Mouse (Mus musculus) olfactory bulb, adult 2 months (tissue): ENCODE data around the gene Fam227a. TPM values are rescaled to one million over a fixed set of nuclear protein-coding genes. Genes with fewer than 3 reads are reported as not detected.
"Not testable (repeated sequence)": the region's sequence is repeated elsewhere in the genome, so short reads cannot be mapped to it uniquely, and the experiment has no call there.

ENCODE experiments used
- H3K27ac ChIP-seq: fragments of 200-500 bp; 2 replicates; pipeline ENCODE4 v1.5.1; 2012; ENCODE audit warnings: low read depth, low read length; ENCODE audit not compliant: insufficient read depth
- H3K4me1 ChIP-seq: fragments of 200-500 bp; 2 replicates; pipeline ENCODE4 v1.6.1; 2012; ENCODE audit warnings: low read length; ENCODE audit not compliant: control insufficient read depth, insufficient read depth
- H3K4me3 ChIP-seq: fragments of 200-500 bp; 2 replicates; pipeline ENCODE4 v1.5.1; 2012; ENCODE audit warnings: mild to moderate bottlenecking, low read depth, low read length, moderate library complexity; ENCODE audit not compliant: insufficient read depth
- CTCF ChIP-seq: fragments of 200-500 bp; IDR thresholded peaks from 2 replicates; pipeline ENCODE4 v1.5.1; 2012; ENCODE audit warnings: low read depth, mild to moderate bottlenecking, low read length, moderate library complexity; ENCODE audit not compliant: insufficient read depth
- POLR2A ChIP-seq: fragments of 200-500 bp; IDR thresholded peaks from 2 replicates; pipeline ENCODE4 v1.6.1; 2012; ENCODE audit warnings: mild to moderate bottlenecking, low read depth, low read length, moderate library complexity; ENCODE audit not compliant: insufficient read depth
- WGBS: fragments of 180-500 bp; shearing (Covaris S2); methylation state at CpG from one replicate; pipeline ENCODE4 v1.1.7; 2018; 5-methylcytosine and 5-hydroxymethylcytosine counted together
- polyA plus RNA-seq: library from polyadenylated mRNA; stranded (reverse); fragments of >200 nt; gene quantifications from 2 replicates; pipeline ENCODE4 v1.2.4, GENCODE M21; 2012; ENCODE audit warnings: low replicate concordance; ENCODE audit not compliant: missing spikeins, insufficient read depth, insufficient read length

Gene Fam227a
- polyA plus RNA-seq, 1 experiment: not detected

GRCm38 (mm10) chr15:79686046-79686869 is 27.5 kb upstream of the Fam227a start:
- no peak overlapping the region for H3K27ac ChIP-seq
- H3K4me1 ChIP-seq: peaks cover 16% of the 10 kb centered on the region
- WGBS: 4% methylated on average over 15 of the region's 15 CpGs
- TF ChIP-seq POLR2A (no peak), CTCF (no peak)
- peak overlapping the region; percentile 80 for H3K4me3 ChIP-seq

- TF ChIP-seq POLR2A (no peak), CTCF (no peak)
- 13% methylated on average over 6 of the region's 6 CpGs for WGBS
- Histone ChIP-seq H3K4me3 (peak overlapping the region; percentile 42), H3K27ac (no peak overlapping the region), H3K4me1 (peaks cover 17% of the 10 kb centered on the region)
These were observed 26.4 kb upstream of the Fam227a start for GRCm38 (mm10) chr15:79685141-79685641.

GRCm38 (mm10) chr15:79684616-79685015 is 25.9 kb upstream of the Fam227a start:
- 29% methylated on average over 6 of the region's 6 CpGs for WGBS
- TF ChIP-seq CTCF (no peak), POLR2A (no peak)
- peak overlapping the region; percentile 42 for H3K4me3 ChIP-seq
- H3K4me1 ChIP-seq: peaks cover 17% of the 10 kb centered on the region
- H3K27ac ChIP-seq: no peak overlapping the region

GRCm38 (mm10) chr15:79683707-79684465 is 25.1 kb upstream of the Fam227a start:
- TF ChIP-seq POLR2A (no peak), CTCF (no peak)
- Histone ChIP-seq H3K4me1 (peaks cover 17% of the 10 kb centered on the region), H3K4me3 (peak overlapping the region; percentile 42), H3K27ac (no peak overlapping the region)
- 37% methylated on average over 19 of the region's 19 CpGs for WGBS

- Histone ChIP-seq H3K4me1 (peaks cover 17% of the 10 kb centered on the region), H3K27ac (no peak overlapping the region), H3K4me3 (no peak overlapping the region)
- TF ChIP-seq CTCF (no peak), POLR2A (no peak)
- WGBS: 59% methylated on average over 6 of the region's 6 CpGs
These were observed 24.4 kb upstream of the Fam227a start for GRCm38 (mm10) chr15:79683146-79683545.

- TF ChIP-seq POLR2A: no peak
- 94% methylated on average over 4 of the region's 4 CpGs for WGBS
- no peak overlapping the region for H3K27ac ChIP-seq
- peaks cover 17% of the 10 kb centered on the region for H3K4me1 ChIP-seq
- H3K4me3 ChIP-seq: no peak overlapping the region
These were observed 23.2 kb upstream of the Fam227a start for GRCm38 (mm10) chr15:79681973-79682372.

- no peak for TF ChIP-seq POLR2A
- no peak for TF ChIP-seq CTCF
- Histone ChIP-seq H3K4me1 (peaks cover 5% of the 10 kb centered on the region), H3K27ac (no peak overlapping the region), H3K4me3 (no peak overlapping the region)
- WGBS: 78% methylated on average over 2 of the region's 2 CpGs
These were observed 19.2 kb upstream of the Fam227a start for GRCm38 (mm10) chr15:79677936-79678335.

- 74% methylated on average over 11 of the region's 11 CpGs for WGBS
- not testable (repeated sequence) for H3K27ac ChIP-seq
- Histone ChIP-seq H3K4me3 (peak overlapping the region; percentile 22; the same call in 1 of the 2 replicates), H3K4me1 (peaks cover 11% of the 10 kb centered on the region)
These were observed 13.1 kb upstream of the Fam227a start for GRCm38 (mm10) chr15:79671828-79672348.

- peak overlapping the region; percentile 77 for H3K4me3 ChIP-seq
- H3K27ac ChIP-seq: no peak overlapping the region; the same call in 1 of the 2 replicates
- no peak for TF ChIP-seq POLR2A
- TF ChIP-seq CTCF: no peak
- peaks cover 18% of the 10 kb centered on the region for H3K4me1 ChIP-seq
- under 1% methylated on average over 37 of the region's 37 CpGs for WGBS
These were observed 12.2 kb upstream of the Fam227a start for GRCm38 (mm10) chr15:79670972-79671299.
